Mouse (Mus musculus): ENCODE measurements around the gene Scn2b. TPM values are rescaled to one million over a fixed set of nuclear protein-coding genes. Genes with fewer than 3 reads are reported as not detected.
A peak's percentile ranks its signal among the peaks of the same experiment; 100 is the strongest.

The Scn2b gene
- total and polyA plus RNA-seq, 2 experiments from 2014 or later, result 9.1 to 14.1 TPM

DNA sequence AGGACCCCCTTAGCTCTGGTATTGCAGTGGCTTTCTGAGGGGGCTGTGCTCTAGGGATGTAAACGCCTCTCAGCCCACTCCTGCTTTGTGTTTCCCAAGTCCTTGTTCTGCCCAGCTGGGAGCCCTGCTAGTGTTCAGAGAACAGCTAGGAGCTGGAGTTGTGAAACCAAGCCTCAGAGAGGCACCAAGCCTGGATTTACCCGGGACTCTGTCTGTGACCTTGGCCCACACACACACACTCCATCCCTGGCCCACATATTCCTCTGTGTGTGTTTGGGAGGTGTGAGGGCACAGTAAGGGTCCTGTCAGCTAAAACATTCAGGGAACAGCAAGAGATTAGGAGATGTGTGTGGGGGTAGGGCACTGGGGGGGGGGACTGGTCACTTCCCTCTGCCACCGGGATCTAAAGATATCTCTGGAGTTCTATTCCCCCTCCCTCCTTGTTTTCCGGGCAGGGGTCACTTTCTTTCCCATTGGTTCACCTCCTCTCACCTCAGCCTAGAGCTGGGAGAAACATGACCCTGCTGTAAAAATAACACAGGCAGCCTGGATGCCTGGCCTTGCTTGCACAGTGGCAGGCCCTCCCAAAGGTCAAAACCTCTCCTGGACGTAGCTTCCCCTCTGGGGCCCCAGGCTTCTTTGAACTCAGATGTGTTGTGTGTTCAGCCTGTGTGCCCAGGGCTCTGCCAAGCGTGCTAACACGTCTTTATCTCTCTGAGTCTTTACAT lies 19.0 kb downstream of the Scn2b start:
- DNase-seq (ENCODE audit: low spot score) (no peak), ATAC-seq (ENCODE audit: low FRiP score) (no peak)
- no peaks in the 10 kb centered on the region for H3K9me3 ChIP-seq (ENCODE audit: low read length)
- WGBS, result 12% methylated on average over 7 of the region's 7 CpGs
- no peaks in the 10 kb centered on the region for H3K36me3 ChIP-seq (ENCODE audit: insufficient read depth, low read length)
- H3K4me2 ChIP-seq (ENCODE audit: low read depth, low read length, poor library complexity, severe bottlenecking), result no peak overlapping the region
- no peak overlapping the region for H3K4me3 ChIP-seq (ENCODE audit: low read depth, low read length)
- H3K4me1 ChIP-seq (ENCODE audit: insufficient read depth, low read length), result peaks cover 8% of the 10 kb centered on the region; the same call in 1 of the 2 replicates
- no peak overlapping the region for H3K9ac ChIP-seq (replicated peaks; ENCODE audit: low read length, poor library complexity, severe bottlenecking)
- H3K27me3 ChIP-seq (ENCODE audit: insufficient read depth, low read length), result peaks cover 62% of the 10 kb centered on the region
- H3K27ac ChIP-seq (ENCODE audit: low read depth, low read length), result no peak overlapping the region
- TF ChIP-seq CTCF (IDR thresholded peaks at IDR 0.05), result no peak

GRCm38 (mm10) chr9:45138191-45139032 lies 20.8 kb downstream of the Scn2b start, which contains the start of gene Scn4b:
Gene Scn4b, plus strand, starts transcription at chr9:45138395.
- ATAC-seq (ENCODE audit: low FRiP score) (no peak), DNase-seq (ENCODE audit: low spot score) (no peak)
- WGBS, result under 1% methylated on average over 72 of the region's 76 CpGs
- peaks cover 8% of the 10 kb centered on the region; the same call in 1 of the 2 replicates for H3K4me1 ChIP-seq (ENCODE audit: insufficient read depth, low read length)
- no peaks in the 10 kb centered on the region for H3K36me3 ChIP-seq (ENCODE audit: insufficient read depth, low read length)
- H3K27ac ChIP-seq (ENCODE audit: low read depth, low read length), result no peak within 1 kb of the TSS
- no peaks in the 10 kb centered on the region for H3K9me3 ChIP-seq (ENCODE audit: low read length)
- peaks cover 65% of the 10 kb centered on the region for H3K27me3 ChIP-seq (ENCODE audit: insufficient read depth, low read length)
- no peak for TF ChIP-seq CTCF (IDR thresholded peaks at IDR 0.05)
- peak within 1 kb of the TSS; percentile 33; the same call in 1 of the 2 replicates for H3K9ac ChIP-seq (replicated peaks; ENCODE audit: low read length, poor library complexity, severe bottlenecking)
- H3K4me2 ChIP-seq (ENCODE audit: low read depth, low read length, poor library complexity, severe bottlenecking), result peak within 1 kb of the TSS; percentile 86
- peak within 1 kb of the TSS; percentile 48 for H3K4me3 ChIP-seq (ENCODE audit: low read depth, low read length)

DNA sequence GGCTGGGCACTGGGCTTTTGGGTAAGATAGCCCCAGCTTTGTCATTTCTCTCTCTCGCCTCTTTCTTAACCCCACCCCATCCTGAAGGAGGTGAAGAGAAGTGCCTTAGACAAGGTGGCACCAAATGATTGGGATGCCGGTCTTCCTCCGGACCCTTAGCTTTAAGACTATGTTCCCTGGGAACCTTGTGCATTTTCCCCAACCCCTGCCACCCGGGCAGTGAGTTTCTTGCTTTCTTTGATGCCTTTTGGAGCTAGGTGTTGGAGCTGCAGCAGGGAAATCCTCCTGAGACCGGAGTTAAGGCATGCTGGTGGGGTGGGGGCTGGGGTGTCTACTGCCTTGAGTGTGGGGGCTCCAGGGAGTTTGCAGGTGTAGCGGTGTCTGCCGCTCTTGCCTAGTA lies 21.5 kb downstream of the Scn2b start:
- Histone ChIP-seq H3K27me3 (ENCODE audit: insufficient read depth, low read length) (peaks cover 70% of the 10 kb centered on the region), H3K4me2 (ENCODE audit: low read depth, low read length, poor library complexity, severe bottlenecking) (peak overlapping the region; percentile 86), H3K9me3 (ENCODE audit: low read length) (no peaks in the 10 kb centered on the region), H3K4me1 (ENCODE audit: insufficient read depth, low read length) (peaks cover 8% of the 10 kb centered on the region; the same call in 1 of the 2 replicates), H3K9ac (replicated peaks; ENCODE audit: low read length, poor library complexity, severe bottlenecking) (no peak overlapping the region), H3K4me3 (ENCODE audit: low read depth, low read length) (peak overlapping the region; percentile 48), H3K36me3 (ENCODE audit: insufficient read depth, low read length) (no peaks in the 10 kb centered on the region), H3K27ac (ENCODE audit: low read depth, low read length) (no peak overlapping the region)
- ATAC-seq (ENCODE audit: low FRiP score) (no peak), DNase-seq (ENCODE audit: low spot score) (no peak)
- no peak for TF ChIP-seq CTCF (IDR thresholded peaks at IDR 0.05)
- WGBS, result 3% methylated on average over 7 of the region's 7 CpGs

- Histone ChIP-seq H3K4me1 (ENCODE audit: insufficient read depth, low read length) (peaks cover 12% of the 10 kb centered on the region; the same call in 1 of the 2 replicates), H3K4me3 (ENCODE audit: low read depth, low read length) (no peak overlapping the region), H3K27ac (ENCODE audit: low read depth, low read length) (no peak overlapping the region), H3K9me3 (ENCODE audit: low read length) (no peaks in the 10 kb centered on the region), H3K9ac (replicated peaks; ENCODE audit: low read length, poor library complexity, severe bottlenecking) (0 out of 2 replicates have a peak overlapping the region, but pooled peaks have one; percentile 8), H3K36me3 (ENCODE audit: insufficient read depth, low read length) (no peaks in the 10 kb centered on the region), H3K4me2 (ENCODE audit: low read depth, low read length, poor library complexity, severe bottlenecking) (no peak overlapping the region), H3K27me3 (ENCODE audit: insufficient read depth, low read length) (peaks cover 60% of the 10 kb centered on the region)
- TF ChIP-seq CTCF (IDR thresholded peaks at IDR 0.05), result no peak
- DNase-seq (ENCODE audit: low spot score), result no peak
- ATAC-seq (ENCODE audit: low FRiP score), result no peak
- 52% methylated on average over 7 of the region's 7 CpGs for WGBS
Observed at GRCm38 (mm10) chr9:45140945-45141344, 23.4 kb downstream of the Scn2b start.

DNA sequence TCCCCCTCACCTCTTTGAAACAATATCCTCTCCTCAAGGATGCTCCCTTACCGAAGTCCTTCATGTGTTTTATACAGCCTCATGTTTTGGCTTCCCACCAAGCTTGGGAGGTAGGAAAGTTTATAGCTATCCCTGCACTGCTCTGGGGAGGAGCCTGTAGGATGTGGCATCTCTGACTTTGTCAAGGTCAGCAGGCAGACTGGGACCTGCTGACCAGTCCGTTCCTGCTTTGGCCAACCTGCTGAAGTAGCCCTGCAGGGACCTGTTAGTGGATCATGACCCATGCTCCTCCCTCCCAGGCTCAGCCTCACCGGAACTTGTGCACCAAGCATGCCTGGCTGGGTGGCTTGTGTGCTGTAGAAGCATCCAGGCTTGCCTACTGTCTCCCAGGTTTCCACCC lies 25.1 kb downstream of the Scn2b start:
- H3K4me1 ChIP-seq (ENCODE audit: insufficient read depth, low read length), result peaks cover 12% of the 10 kb centered on the region; the same call in 1 of the 2 replicates
- WGBS, result 65% methylated on average over 3 of the region's 3 CpGs
- no peaks in the 10 kb centered on the region for H3K36me3 ChIP-seq (ENCODE audit: insufficient read depth, low read length)
- H3K9me3 ChIP-seq (ENCODE audit: low read length), result no peaks in the 10 kb centered on the region
- H3K9ac ChIP-seq (replicated peaks; ENCODE audit: low read length, poor library complexity, severe bottlenecking), result no peak overlapping the region
- no peak overlapping the region for H3K27ac ChIP-seq (ENCODE audit: low read depth, low read length)
- no peak overlapping the region for H3K4me2 ChIP-seq (ENCODE audit: low read depth, low read length, poor library complexity, severe bottlenecking)
- no peak for TF ChIP-seq CTCF (IDR thresholded peaks at IDR 0.05)
- peaks cover 48% of the 10 kb centered on the region for H3K27me3 ChIP-seq (ENCODE audit: insufficient read depth, low read length)
- DNase-seq (ENCODE audit: low spot score), result no peak
- no peak for ATAC-seq (ENCODE audit: low FRiP score)
- H3K4me3 ChIP-seq (ENCODE audit: low read depth, low read length), result no peak overlapping the region
